Mouse (Mus musculus) adrenal gland (tissue): ENCODE data around the gene Rragd.

ENCODE experiments used
- intact Hi-C: fragments of 180-260 bp; cut with DNase I; formaldehyde crosslinking; loops from one replicate; pipeline ENCODE4 v1.15.1; 2025

Gene Rragd

DNA sequence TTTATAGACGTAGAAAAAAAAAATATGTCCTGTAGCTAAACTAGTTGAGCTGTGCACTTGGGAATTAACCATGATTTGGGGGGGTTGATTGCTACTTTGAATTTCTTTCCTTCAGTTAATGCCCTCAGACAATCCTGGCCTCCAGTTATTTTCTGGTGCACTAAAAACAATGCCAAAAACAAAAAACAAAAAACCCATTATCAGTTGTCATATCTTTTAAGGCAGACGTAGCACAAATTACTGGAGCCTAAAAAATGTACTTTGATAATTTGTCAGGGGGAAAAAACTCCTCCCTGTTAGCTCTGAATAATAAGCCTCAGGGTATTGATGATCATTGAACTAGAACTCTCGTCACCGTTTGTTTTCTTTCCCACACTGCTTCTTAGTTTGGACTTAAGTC, 49.2 kb downstream of the Rragd start:
- intact Hi-C loops, result loop anchor here (5.0 to 10.0 kb wide), 2 partner anchors 263 to 375 kb away; partner anchors contain the start of genes Mdn1 and Pnrc1

DNA sequence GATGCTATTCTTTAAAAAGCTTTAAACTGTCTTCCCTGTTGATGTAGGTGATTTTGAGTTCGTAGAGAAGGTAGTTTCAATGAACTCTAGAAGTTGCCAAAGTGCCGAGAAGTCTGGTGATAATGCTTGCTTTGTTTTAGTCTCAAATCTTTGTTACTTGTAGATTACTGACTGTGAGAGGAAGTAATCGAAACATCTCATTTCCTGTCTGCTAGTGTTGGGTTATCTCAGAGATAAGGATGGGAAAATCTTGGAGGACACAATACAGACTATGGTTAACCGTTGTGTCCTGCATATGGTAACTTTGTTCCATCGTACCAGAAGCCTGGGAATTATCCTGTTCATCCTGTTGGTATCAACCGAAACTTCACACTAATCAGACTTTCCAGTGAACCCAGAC, 50.7 kb downstream of the Rragd start:
- intact Hi-C loops, result loop anchor here (5.0 to 10.0 kb wide), 2 partner anchors 261 to 376 kb away; partner anchors contain the start of genes Mdn1 and Pnrc1

DNA sequence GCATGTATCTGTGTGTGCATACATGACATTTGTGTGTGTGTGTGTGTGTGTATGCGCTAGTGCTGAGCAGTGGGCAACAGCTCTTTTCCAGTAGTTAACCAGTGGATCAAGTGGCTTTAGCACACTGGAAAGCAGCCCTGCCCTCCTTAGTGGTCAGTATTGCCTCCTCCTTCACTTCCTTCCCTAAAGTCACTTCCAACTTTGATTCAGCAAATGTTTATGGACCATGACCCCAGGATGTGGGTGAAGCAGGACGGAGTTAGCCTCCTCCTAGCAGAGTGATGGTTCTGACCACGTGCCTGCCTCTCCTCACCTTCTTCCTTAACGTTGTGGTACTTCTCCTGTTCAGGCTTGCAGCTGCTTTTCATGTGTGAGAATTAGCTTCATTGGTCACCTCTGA, 57.0 kb downstream of the Rragd start:
- intact Hi-C loops, result loop anchor here (10.0 kb wide), 1 partner anchor 255 kb away; the partner anchor contains the start of gene Pnrc1

DNA sequence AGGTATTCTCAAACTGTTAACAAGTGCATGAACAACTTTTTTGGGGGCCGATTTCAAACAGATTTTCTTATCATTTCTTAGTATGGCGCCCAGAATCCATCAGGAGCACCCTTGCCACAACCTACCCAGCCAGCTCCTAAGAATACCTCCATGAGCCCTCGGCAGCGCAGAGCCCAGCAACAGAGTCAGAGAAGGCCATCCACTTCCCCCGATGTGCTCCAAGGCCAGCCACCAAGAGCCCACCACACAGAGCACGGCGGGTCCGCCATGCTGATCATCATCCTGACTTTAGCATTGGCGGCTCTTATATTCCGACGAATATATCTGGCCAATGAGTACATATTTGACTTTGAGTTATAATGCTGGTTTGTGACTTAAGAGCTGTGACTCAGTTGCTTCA, 66.8 kb downstream of the Rragd start:
- intact Hi-C loops, result no loop called here

DNA sequence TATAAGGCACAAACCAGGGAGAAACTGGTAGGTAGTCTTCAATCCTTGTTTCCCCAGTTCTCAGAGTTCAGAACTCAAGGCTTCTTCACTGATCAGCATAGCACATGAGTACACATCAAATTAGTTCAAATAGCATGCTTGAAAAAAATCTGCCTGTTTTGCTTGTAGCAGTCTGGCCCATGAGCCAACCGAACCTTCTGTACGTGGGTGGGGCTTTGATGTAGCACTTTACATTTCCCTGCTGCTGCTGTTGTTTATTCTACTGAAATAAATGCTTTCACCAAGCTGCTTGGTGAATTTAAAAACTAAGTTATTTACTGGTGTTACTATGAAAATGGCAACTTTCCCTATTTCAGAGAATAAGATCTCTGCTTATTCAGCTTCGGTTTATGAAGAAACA, 69.2 kb downstream of the Rragd start:
- intact Hi-C loops, result no loop called here

DNA sequence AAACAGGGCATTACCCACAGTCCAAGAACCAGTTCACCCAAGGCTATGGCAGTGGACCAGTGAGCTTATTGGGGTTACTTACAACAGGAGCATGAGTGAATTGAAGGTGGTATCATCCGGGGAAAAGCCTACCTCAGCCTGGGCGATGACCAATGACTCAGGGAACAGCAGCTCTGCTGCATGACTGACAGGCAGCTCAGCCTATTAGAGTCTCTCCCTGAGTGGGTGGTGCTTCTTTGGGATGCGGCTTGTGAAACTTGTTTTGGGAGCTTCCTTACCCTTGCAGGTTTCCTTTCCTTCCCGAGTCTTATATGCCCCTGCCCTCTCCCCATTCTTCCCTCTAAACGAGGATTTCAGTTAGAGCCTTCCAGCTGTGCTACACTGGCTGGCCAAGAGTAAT, 69.8 kb downstream of the Rragd start:
- intact Hi-C loops, result no loop called here

DNA sequence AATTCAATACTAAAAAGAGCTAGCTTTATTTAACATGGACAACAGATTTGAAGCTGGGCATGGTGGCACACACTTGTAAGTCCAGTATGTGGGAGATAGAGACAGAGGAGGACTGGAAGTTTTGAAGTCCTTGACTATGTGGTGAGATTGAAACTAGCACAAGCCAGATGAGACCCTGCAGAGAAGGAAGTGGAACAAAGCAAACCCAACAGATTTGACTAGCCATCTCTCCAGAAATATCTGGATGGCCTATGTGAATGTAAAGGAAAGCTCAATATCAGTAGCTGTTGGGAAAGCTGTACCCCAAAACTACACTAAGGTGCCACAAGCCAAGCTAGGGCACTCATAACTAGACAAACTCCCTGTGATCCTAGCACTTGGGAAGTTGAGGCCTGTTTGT, 71.6 kb downstream of the Rragd start:
- intact Hi-C loops, result no loop called here

DNA sequence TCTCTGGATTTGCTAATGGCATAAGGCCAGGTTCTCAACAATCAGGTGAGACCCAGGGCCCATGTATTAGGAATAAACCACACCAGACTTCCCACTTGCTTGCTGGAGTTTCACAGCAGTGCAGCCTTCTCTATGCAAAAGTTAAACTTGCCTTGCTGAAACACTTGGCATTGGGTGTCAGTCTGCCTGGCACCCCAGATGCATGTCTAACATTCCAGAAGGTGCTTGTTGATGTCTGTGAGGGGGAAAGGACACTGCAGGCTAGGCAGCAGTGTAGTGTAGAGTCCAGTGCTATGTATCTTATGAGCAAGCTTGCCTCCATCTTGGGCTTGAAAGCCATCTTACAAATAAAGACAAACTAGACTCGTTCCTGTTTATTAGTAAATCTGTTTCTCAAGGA, 73.5 kb downstream of the Rragd start:
- intact Hi-C loops, result no loop called here

DNA sequence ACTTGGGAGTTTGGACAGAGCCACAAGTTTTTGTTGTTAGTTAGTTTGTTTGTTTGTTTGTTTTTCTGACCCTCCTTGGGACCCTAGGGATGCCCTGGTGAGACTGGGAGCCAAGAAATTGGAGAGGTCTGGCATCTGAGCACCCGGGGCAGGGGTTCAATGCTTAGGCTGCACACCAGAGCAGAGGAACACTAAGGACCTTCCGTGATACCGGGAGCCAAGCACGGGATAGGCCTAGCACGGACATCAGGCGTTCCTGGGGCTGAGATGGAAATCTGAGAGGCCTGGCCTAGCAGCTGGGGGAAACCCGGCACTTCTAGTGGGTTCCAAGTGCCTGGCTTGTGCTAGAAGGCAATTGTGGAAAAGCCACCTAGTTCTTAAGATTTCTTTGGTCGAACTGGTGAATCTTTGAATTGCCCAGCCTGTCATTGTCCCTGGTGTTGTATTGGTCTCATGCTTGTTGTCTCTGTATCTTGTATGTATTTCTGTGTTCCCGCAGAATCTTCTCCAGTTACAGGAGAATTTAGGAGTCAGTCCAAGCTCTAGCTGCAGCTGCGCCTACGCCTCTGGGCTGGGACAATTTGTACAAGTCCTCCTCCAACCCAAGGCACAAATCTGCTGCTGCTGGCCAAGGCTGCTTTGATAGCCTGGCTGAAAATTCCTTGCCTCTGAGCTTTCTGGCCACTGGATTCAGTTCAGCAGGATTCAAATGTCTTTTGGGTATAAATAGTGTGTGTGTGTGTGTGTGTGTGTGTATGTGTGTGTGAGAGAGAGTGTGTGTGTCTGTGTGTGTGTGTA, 75.3 kb downstream of the Rragd start:
- intact Hi-C loops, result no loop called here

DNA sequence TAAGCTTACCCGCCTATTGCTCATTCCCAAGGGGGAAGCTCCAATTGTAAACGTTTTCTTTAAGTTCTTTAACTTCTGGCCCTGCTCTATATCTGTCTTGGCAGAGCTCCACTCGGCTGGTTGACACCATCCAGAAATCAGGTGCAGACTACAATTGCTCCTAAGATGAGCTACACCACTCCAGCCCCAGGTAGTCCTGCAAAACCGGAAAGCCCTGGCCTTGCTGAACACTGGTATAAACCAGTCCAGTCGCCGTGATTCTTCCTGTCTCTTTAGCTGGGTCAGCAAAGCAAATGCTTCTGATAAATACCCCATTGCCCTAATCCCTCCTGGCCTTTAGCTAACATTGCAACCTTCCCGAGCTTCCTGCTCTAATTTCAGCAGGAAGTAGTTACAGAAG, 78.3 kb downstream of the Rragd start:
- intact Hi-C loops, result no loop called here

DNA sequence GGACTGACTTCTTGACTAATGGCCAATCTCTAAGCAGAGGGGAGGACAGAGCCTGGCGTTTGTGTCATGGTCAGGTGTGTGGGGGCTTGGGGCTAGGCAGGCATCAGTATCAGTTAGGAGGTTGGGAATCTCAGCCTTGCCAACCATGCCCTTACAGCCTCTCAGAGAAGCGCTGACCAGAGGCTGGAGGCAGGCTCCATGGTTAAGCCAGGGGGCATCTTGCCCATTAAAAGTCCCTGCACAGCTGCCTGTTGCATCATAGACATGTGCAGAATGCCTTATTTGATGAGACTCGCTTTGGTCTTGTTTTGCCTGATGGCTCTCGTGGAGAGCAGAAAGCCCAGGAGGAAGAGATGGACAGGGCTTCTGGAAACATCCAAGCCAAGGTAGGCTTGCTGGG, 80.1 kb downstream of the Rragd start, which contains the start of gene Gabrr2:
Gabrr2 (plus strand) TSS at position 19 of the 400 bp plus-strand sequence.
- intact Hi-C loops, result no loop called here

DNA sequence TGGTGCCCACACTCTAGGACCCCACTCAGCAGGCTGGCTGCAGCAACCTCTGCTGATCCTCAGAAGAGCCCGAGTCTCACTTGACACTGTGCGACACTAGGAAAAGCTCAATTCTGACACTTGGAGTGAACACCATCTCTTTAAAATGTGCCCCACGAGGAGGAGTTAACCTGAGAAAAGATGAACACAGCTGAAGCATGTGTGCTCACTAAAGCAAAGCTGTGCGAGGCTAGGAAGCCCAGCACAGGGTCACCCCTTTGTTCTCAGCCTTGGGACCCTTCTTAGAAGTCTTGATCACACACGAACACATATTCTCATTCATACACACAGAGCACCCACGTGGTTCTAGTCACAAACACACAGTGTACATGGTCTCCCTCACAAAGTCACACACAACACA, 82.1 kb downstream of the Rragd start:
- intact Hi-C loops, result no loop called here

DNA sequence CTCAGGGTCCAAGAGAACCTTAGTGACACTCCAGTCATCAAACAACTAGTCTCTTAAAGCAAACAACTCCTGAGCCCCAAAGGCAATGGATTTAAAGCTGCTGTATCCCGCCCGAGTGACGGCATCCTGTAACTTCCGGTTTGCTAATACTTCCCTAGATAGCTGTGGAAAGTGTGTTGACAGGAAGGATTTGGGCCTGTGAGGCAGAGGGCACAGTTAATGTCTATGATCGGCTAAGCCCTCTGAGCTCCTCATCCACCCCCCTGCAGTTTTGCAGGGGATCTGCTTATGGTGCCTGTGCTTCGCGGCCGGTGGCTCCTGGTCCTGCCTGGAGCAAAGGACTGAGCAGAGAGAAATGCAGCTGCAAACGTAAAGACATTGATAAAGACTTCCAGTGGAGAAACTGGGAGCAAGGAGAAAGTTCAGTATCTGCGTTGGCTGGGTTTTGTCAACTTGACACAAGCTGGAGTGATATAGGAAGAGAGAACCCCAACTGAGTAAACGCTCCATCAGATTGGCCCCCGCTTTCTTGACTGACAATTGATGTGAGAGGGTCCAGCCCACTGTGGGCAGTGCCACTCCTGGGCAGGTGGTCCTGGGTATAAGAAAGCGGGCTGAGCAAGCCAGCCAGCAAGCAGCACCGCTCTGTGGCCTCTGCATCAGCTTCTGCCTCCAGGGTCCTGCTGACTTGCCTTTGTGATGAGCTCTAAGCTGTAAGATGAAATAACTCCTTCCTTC, 83.6 kb downstream of the Rragd start:
- intact Hi-C loops, result no loop called here

DNA sequence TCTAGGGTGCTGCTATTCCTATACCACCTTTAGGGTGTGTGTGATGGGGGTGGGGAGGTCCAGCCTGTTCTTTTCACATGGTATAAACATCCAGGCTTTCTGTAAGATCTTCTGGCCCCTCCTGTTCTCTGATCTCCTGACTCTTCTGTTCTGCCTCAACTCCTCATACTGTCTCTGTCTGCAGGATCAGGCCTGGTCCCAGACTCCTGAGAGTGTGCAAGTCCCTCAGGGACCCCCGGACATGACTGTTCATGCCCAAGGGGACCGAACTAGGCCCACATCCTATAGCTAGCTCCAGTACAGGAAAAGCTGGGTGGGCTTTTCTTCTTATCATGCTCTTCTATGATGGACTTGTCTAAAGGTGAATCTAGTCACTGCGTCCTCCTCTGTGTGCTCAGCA, 84.5 kb downstream of the Rragd start:
- intact Hi-C loops, result no loop called here

DNA sequence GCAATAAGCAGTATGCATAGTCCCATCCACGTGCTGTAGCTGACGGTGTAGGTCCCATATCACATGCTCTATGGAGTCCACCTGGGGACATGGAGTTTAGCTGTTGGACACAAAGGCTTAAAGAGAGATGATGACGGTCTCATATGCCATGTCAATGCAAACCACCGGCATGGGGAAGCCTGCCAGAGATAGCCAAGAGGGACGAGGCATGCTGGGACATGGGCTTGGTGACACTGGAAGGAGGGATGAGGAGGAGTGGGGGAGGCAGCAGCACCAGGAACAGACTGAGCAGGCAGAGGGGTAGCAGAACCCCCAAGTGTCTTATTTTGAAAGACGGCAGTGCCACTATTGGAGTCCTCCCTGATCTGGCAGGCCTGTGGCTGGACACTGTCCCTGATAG, 85.0 kb downstream of the Rragd start:
- intact Hi-C loops, result no loop called here

DNA sequence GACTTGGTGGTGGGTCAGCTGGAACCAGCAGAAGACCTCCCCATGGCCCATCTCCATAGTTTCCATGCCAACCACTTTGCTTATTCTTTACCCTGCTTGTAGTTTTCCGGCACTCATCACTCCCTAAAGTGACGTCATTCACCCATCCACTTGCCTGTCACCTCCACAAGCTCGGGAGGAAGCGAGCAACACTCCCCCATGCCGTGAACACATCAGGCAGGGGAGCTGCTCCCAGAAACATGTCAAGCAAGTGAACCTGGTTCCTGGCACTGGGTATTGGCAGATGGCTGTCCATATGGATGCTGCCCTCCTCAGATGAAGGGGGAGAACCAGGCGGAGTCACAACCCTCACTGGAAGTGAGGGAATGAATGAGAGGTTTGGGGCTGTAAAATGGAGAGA, 86.1 kb downstream of the Rragd start:
- intact Hi-C loops, result no loop called here

DNA sequence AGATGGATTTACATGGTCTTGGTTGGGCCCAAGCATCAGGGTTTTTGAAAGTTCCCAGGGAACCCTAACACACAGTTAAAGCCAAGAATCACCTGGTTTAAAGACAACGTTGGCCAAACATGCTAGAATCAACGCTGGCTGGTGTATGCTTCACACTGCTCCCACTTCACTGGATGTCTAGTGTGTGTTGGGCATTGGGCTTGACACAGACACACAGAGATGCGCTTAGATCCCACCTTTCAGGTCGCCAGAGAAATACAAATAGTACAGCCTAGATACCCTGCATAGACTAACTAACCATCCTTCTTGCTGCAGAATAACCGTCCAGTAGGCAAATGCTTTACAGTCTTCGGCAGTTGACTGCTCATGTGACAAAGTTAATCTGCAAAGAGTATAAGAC, 87.5 kb downstream of the Rragd start:
- intact Hi-C loops, result no loop called here

DNA sequence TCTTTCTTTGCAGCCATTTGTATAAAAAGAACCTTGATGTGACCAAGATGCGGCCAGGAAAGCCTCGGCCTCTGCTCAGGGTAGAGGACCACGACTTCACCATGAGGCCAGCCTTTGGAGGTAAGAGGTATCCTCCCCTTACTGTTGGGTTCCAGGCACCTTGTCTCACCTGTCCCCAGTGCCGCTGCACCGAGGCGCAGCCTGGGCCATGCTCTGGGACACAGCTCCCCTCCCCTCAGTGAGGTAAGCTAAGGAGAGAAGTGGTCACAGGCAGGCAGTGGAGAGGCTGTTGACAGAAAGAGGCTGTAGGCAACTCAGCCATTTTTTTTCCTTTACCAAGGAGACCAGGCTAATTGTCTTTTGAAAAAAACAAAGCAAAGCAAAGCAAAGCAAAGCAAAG, 88.5 kb downstream of the Rragd start:
- intact Hi-C loops, result no loop called here
